In the genomic region with DNA sequence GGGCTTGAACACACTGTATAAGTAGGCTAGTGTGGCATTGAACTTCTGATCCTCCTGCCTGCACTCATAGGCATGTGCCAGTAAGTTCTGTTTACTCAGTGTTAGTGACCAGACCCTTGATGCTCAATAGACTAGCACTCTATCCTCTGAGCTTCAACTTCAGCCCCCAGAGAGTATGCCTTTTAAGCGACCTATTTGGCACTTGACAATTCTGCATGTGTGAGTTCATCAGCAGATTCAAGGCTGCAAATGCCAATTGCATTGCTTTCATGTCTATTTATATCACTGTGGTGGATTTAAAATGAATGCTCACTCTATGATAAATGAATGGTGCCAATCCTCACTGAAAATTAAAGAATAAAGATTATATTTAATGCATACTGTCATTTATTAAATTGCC, we compare ENCODE assay signal across 28 mouse cellular contexts. TPM values are rescaled to one million over a fixed set of nuclear protein-coding genes. Genes with fewer than 3 reads are reported as not detected.
DNase-seq lines count a peak whose midpoint lies in the region; ATAC-seq and TF ChIP-seq lines count a peak whose summit lies in the region.
"Had no signal": no experiment of that assay in that cellular context is flagged by ENCODE, and none has a peak within 500 bp of the region (broad histone marks: within the 10 kb centered on the region; RNA-seq: fewer than 3 reads in every experiment).

No protein-coding gene starts in this region.

- H3K4me1 ChIP-seq in heart, adult 2 months (ENCODE audit: control insufficient read depth, insufficient read depth, low read length): peaks cover 9% of the 10 kb centered on the region
- H3K4me1 ChIP-seq in heart, embryonic 13.5 days: peaks cover 24% of the 10 kb centered on the region
- H3K4me1 ChIP-seq in heart, embryonic 10.5 days: no peaks in the 10 kb centered on the region
- peaks cover 18% of the 10 kb centered on the region for H3K4me1 ChIP-seq in heart, embryonic 16.5 days (ENCODE audit: control insufficient read depth, insufficient read depth, low read length)
- H3K4me1 ChIP-seq: embryonic facial prominence, embryonic 12.5 days; embryonic facial prominence, embryonic 15.5 days; intestine, embryonic 15.5 days had no signal

- no peak for TF ChIP-seq CTCF in heart, adult 2 months (IDR thresholded peaks at IDR 0.05)

- H3K9me3 ChIP-seq in heart, embryonic 13.5 days: no peaks in the 10 kb centered on the region
- no peaks in the 10 kb centered on the region for H3K9me3 ChIP-seq in heart, embryonic 10.5 days
- H3K9me3 ChIP-seq in heart, embryonic 16.5 days (replicated peaks; ENCODE audit: control insufficient read depth, low read length): no peaks in the 10 kb centered on the region
- H3K9me3 ChIP-seq: embryonic facial prominence, embryonic 12.5 days; embryonic facial prominence, embryonic 15.5 days; hindbrain, embryonic 10.5 days; hindbrain, embryonic 13.5 days; intestine, embryonic 15.5 days had no signal

- no peak for ATAC-seq in heart, embryonic 13.5 days (ENCODE audit: extremely low read depth, insufficient number of reproducible peaks, low FRiP score, low TSS enrichment)
- peak; percentile 49; the same call in 1 of the 2 replicates for ATAC-seq in heart, embryonic 16.5 days (replicated peaks; ENCODE audit: extremely low read depth, insufficient read depth, low FRiP score)
- ATAC-seq: forebrain, embryonic 14.5 days; forebrain, postnatal 0 days; hindbrain, embryonic 16.5 days; intestine, embryonic 15.5 days had no signal

- no peak for TF ChIP-seq POLR2A in heart, adult 2 months (IDR thresholded peaks at IDR 0.05; ENCODE audit: insufficient read depth, low read depth, low read length)

- no peak overlapping the region for H3K4me3 ChIP-seq in heart, adult 2 months
- no peak overlapping the region for H3K4me3 ChIP-seq in heart, embryonic 13.5 days
- H3K4me3 ChIP-seq in heart, embryonic 10.5 days: no peak overlapping the region
- H3K4me3 ChIP-seq in heart, embryonic 16.5 days (ENCODE audit: low read length): no peak overlapping the region
- H3K4me3 ChIP-seq: embryonic facial prominence, embryonic 12.5 days; embryonic facial prominence, embryonic 15.5 days; gastrocnemius, adult 2 months; hindbrain, embryonic 10.5 days; hindbrain, embryonic 13.5 days; intestine, embryonic 15.5 days had no signal

- H3K79me2 ChIP-seq in heart, adult 2 months (replicated peaks; ENCODE audit: control insufficient read depth, insufficient read depth, low read length): no peaks in the 10 kb centered on the region

- no peak for TF ChIP-seq EP300 in heart, adult 2 months (IDR thresholded peaks at IDR 0.05; ENCODE audit: insufficient read depth, low read depth, low read length)

- intact Hi-C loops in heart, adult 2 months (cut with DNase I): loop anchor here (2.0 kb wide), 1 partner anchor 27 kb away; a partner anchor contains a TSS
- intact Hi-C loops in heart, postnatal 14 days (cut with DNase I): no loop called here

- no peak overlapping the region for H3K9ac ChIP-seq in heart, adult 2 months (ENCODE audit: low read depth, low read length)
- no peak overlapping the region for H3K9ac ChIP-seq in heart, embryonic 13.5 days
- H3K9ac ChIP-seq in heart, embryonic 16.5 days (ENCODE audit: low read length): no peak overlapping the region
- H3K9ac ChIP-seq: embryonic facial prominence, embryonic 12.5 days; embryonic facial prominence, embryonic 15.5 days; forebrain, postnatal 0 days; hindbrain, embryonic 13.5 days; intestine, embryonic 15.5 days had no signal

- no peaks in the 10 kb centered on the region for H3K27me3 ChIP-seq in heart, adult 2 months (ENCODE audit: control insufficient read depth, insufficient read depth, low read length)
- no peaks in the 10 kb centered on the region for H3K27me3 ChIP-seq in heart, embryonic 13.5 days (replicated peaks)
- H3K27me3 ChIP-seq in heart, embryonic 10.5 days (ENCODE audit: insufficient read depth, poor library complexity, severe bottlenecking): no peaks in the 10 kb centered on the region
- no peaks in the 10 kb centered on the region for H3K27me3 ChIP-seq in heart, embryonic 16.5 days (ENCODE audit: control insufficient read depth, insufficient read depth, low read length)
- H3K27me3 ChIP-seq: CH12.LX; embryonic facial prominence, embryonic 12.5 days; embryonic facial prominence, embryonic 15.5 days; hindbrain, embryonic 13.5 days; intestine, embryonic 15.5 days had no signal

- peaks cover 5% of the 10 kb centered on the region for H3K36me3 ChIP-seq in heart, adult 2 months (ENCODE audit: control insufficient read depth, insufficient read depth, low read length)
- no peaks in the 10 kb centered on the region for H3K36me3 ChIP-seq in heart, embryonic 13.5 days
- H3K36me3 ChIP-seq in heart, embryonic 10.5 days: no peaks in the 10 kb centered on the region
- no peaks in the 10 kb centered on the region for H3K36me3 ChIP-seq in heart, embryonic 16.5 days (ENCODE audit: control insufficient read depth, insufficient read depth)
- H3K36me3 ChIP-seq: embryonic facial prominence, embryonic 12.5 days; embryonic facial prominence, embryonic 15.5 days; G1E; hindbrain, embryonic 10.5 days; hindbrain, embryonic 13.5 days; intestine, embryonic 15.5 days had no signal

- DNase-seq in heart, adult 2 months: no peak
- DNase-seq in heart, adult 11 months: no peak
- DNase-seq in heart, embryonic 10.5 days (ENCODE audit: low spot score): no peak
- no peak for DNase-seq in heart, postnatal 14 days
- DNase-seq in thymus, postnatal 14 days: no peak
- DNase-seq: adrenal gland, adult 2 months; adrenal gland, postnatal 14 days; cerebellum, adult 11 months; cerebellum, adult 2 months; cerebellum, adult 9-11 months; cerebellum, postnatal 25 days; forebrain, postnatal 0 days; gastrocnemius, adult 2 months; gastrocnemius, postnatal 14 days; kidney, adult 11 months; kidney, adult 8-10 months had no signal

- H3K27ac ChIP-seq in heart, adult 2 months: peak overlapping the region; percentile 45
- peak overlapping the region; percentile 58 for H3K27ac ChIP-seq in heart, embryonic 13.5 days (replicated peaks)
- H3K27ac ChIP-seq in heart, embryonic 10.5 days: no peak overlapping the region
- H3K27ac ChIP-seq in heart, embryonic 16.5 days (ENCODE audit: low read length): peak overlapping the region; percentile 79
- H3K27ac ChIP-seq: embryonic facial prominence, embryonic 12.5 days; embryonic facial prominence, embryonic 15.5 days; gastrocnemius, adult 2 months; hindbrain, embryonic 10.5 days; hindbrain, embryonic 13.5 days; intestine, embryonic 15.5 days had no signal

- H3K4me2 ChIP-seq in heart, embryonic 13.5 days: no peak overlapping the region
- H3K4me2 ChIP-seq in heart, embryonic 16.5 days (ENCODE audit: low read depth, low read length): no peak overlapping the region
- H3K4me2 ChIP-seq: embryonic facial prominence, embryonic 12.5 days; embryonic facial prominence, embryonic 15.5 days; hindbrain, embryonic 13.5 days; intestine, embryonic 15.5 days had no signal

- WGBS in heart, adult 2 months: 36% methylated on average over 1 of the region's 1 CpGs
- WGBS in heart, embryonic 13.5 days: 40% methylated on average over 1 of the region's 1 CpGs
- 68% methylated on average over 1 of the region's 1 CpGs for WGBS in heart, embryonic 10.5 days
- WGBS in heart, embryonic 16.5 days: 42% methylated on average over 1 of the region's 1 CpGs

RNA-seq across cellular contexts. Expression of a gene that starts 24.9 kb away (rescaled TPM):
- total RNA-seq in heart, adult 2 months (2021): 1 to 10 TPM; 2.6 to 5.3 TPM
- 6.2 and 7.8 TPM in 2 replicates for polyA plus RNA-seq in heart, adult 2 months (2012; rRNA removed)
- 36.7 and 40.0 TPM in 2 replicates for polyA plus RNA-seq in heart, embryonic 13.5 days (2015; fragmentation: Nextera tagmentation; extraction: Ambion mirVana)
- polyA plus RNA-seq in heart, embryonic 10.5 days (2016; fragmentation: Nextera tagmentation; extraction: Ambion mirVana): 18.8 and 30.7 TPM in 2 replicates
- 52.1 and 56.8 TPM in 2 replicates for polyA plus RNA-seq in heart, embryonic 16.5 days (2015; fragmentation: Nextera tagmentation; extraction: Ambion mirVana)
- 1 to 10 TPM; 5.2 to 8.8 TPM for total RNA-seq in heart, postnatal 14 days (2021)
- total RNA-seq: common myeloid progenitor, adult 5-6 weeks had no signal

RNA-seq across cellular contexts. Expression of a gene that starts 27.6 kb away (rescaled TPM):
- 10 to 100 TPM; 42.9 to 64.1 TPM for total RNA-seq in heart, adult 2 months (2021)
- polyA plus RNA-seq in heart, adult 2 months (2012; rRNA removed): 95.2 and 122 TPM in 2 replicates
- 140 and 144 TPM in 2 replicates for polyA plus RNA-seq in heart, embryonic 13.5 days (2015; fragmentation: Nextera tagmentation; extraction: Ambion mirVana)
- polyA plus RNA-seq in heart, embryonic 10.5 days (2016; fragmentation: Nextera tagmentation; extraction: Ambion mirVana): 99.4 and 115 TPM in 2 replicates
- 166 and 171 TPM in 2 replicates for polyA plus RNA-seq in heart, embryonic 16.5 days (2015; fragmentation: Nextera tagmentation; extraction: Ambion mirVana)
- total RNA-seq in heart, postnatal 14 days (2021): 10 to 100 TPM; 53.6 to 68.2 TPM

RNA-seq across cellular contexts. Expression of a gene that starts 57.4 kb away (rescaled TPM):
- total RNA-seq in heart, adult 2 months (2021): 10 to 100 TPM; 23.1 to 29.0 TPM
- 32.2 and 51.2 TPM in 2 replicates for polyA plus RNA-seq in heart, adult 2 months (2012; rRNA removed)
- polyA plus RNA-seq in heart, embryonic 13.5 days (2015; fragmentation: Nextera tagmentation; extraction: Ambion mirVana): 65.3 and 81.5 TPM in 2 replicates
- polyA plus RNA-seq in heart, embryonic 10.5 days (2016; fragmentation: Nextera tagmentation; extraction: Ambion mirVana): 66.6 and 70.3 TPM in 2 replicates
- 65.3 and 74.1 TPM in 2 replicates for polyA plus RNA-seq in heart, embryonic 16.5 days (2015; fragmentation: Nextera tagmentation; extraction: Ambion mirVana)
- 10 to 100 TPM; 25.2 to 37.8 TPM for total RNA-seq in heart, postnatal 14 days (2021)
